Mouse (Mus musculus) kidney, postnatal 0 days (tissue): ENCODE results near the gene Zfp110. TPM values are rescaled to one million over a fixed set of nuclear protein-coding genes. Genes with fewer than 3 reads are reported as not detected.
"Not testable (repeated sequence)": the region's sequence is repeated elsewhere in the genome, so short reads cannot be mapped to it uniquely, and the experiment has no call there.

Experiments used
- ATAC-seq: fragments of 200-750 bp; cut with Nextera tagmentation; replicated peaks from 2 replicates; pipeline ENCODE4 v1.8.0; 2017; ENCODE audit warnings: low read depth, moderate number of reproducible peaks, moderate TSS enrichment, moderate library complexity; ENCODE audit not compliant: low FRiP score
- DNase-seq: peaks from one replicate; pipeline ENCODE4 v3.0.0-alpha.2; 2016; ENCODE audit warnings: low spot score
- H3K27ac ChIP-seq: fragments of 300-500 bp; sonication (generic); 2 replicates; pipeline ENCODE4 v1.5.1; 2014; ENCODE audit warnings: mild to moderate bottlenecking
- H3K27me3 ChIP-seq: fragments of 300-500 bp; sonication (generic); 2 replicates; pipeline ENCODE4 v1.6.1; 2014; ENCODE audit warnings: low read length, mixed read lengths; ENCODE audit not compliant: insufficient read depth
- H3K36me3 ChIP-seq: fragments of 300-500 bp; sonication (generic); 2 replicates; pipeline ENCODE4 v1.6.1; 2014; ENCODE audit warnings: low read length, mixed read lengths; ENCODE audit not compliant: insufficient read depth
- H3K4me1 ChIP-seq: fragments of 300-500 bp; sonication (generic); replicated peaks from 2 replicates; pipeline ENCODE4 v1.6.1; 2014; ENCODE audit warnings: antibody characterized with exemption, low read length, mixed read lengths; ENCODE audit not compliant: insufficient read depth
- H3K4me2 ChIP-seq: fragments of 300-500 bp; sonication (generic); 2 replicates; pipeline ENCODE4 v1.6.1; 2014; ENCODE audit warnings: mild to moderate bottlenecking, low read length, moderate library complexity, mixed read lengths
- H3K4me3 ChIP-seq: fragments of 300-500 bp; sonication (generic); replicated peaks from 2 replicates; pipeline ENCODE4 v1.5.1; 2014; ENCODE audit warnings: low read depth, low read length
- H3K9ac ChIP-seq: fragments of 300-500 bp; sonication (generic); 2 replicates; pipeline ENCODE4 v1.6.1; 2014; ENCODE audit warnings: low read depth, low read length
- H3K9me3 ChIP-seq: fragments of 300-500 bp; sonication (generic); replicated peaks from 2 replicates; pipeline ENCODE4 v1.6.1; 2016; ENCODE audit warnings: low read length, inconsistent platforms, mixed read lengths
- CTCF ChIP-seq: IDR thresholded peaks from 2 replicates; pipeline ENCODE4 v1.5.1; 2016; ENCODE audit warnings: antibody characterized with exemption, low read depth, mild to moderate bottlenecking, moderate library complexity
- WGBS: fragments of 180-500 bp; shearing (Covaris S2); extraction: QIAGEN DNeasy Blood & Tissue Kit; methylation state at CpG from one replicate; pipeline ENCODE4 v1.1.7; 2014; 5-methylcytosine and 5-hydroxymethylcytosine counted together
- polyA plus RNA-seq: library from polyadenylated mRNA; unstranded; fragments of >200 nt; fragmentation: Nextera tagmentation; extraction: Ambion mirVana; gene quantifications from 2 replicates; pipeline ENCODE4 v1.2.1, GENCODE M21; 2015

Gene Zfp110
- polyA plus RNA-seq, 1 experiment from 2014 or later, result 20.7 TPM

DNA sequence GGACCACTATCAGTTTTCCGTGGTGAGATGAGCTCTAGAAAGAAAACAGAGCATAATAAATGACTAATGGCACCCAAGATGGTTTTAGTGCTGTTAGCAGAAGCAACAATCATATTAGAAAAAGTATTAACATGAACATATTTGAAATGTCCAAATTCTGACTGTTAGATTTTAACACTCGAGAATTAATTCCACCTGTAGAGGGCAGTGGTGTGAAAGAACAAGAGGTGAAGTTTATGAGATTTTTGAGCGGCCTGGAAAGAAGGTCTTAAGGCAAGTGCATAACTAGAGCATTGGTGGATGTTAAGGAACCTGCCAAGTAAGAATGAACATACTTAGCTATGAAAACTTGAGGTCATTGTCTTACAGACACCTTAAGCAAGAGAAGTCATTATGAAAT, 39.7 kb downstream of the Zfp110 start:
- no peaks in the 10 kb centered on the region for H3K27me3 ChIP-seq
- H3K4me2 ChIP-seq, result no peak overlapping the region
- peak; percentile 65 for TF ChIP-seq CTCF
- DNase-seq (peak; percentile 64), ATAC-seq (no peak)
- H3K36me3 ChIP-seq, result no peaks in the 10 kb centered on the region
- no peak overlapping the region for H3K9ac ChIP-seq
- H3K4me1 ChIP-seq, result no peaks in the 10 kb centered on the region
- no peaks in the 10 kb centered on the region for H3K9me3 ChIP-seq
- no peak overlapping the region for H3K27ac ChIP-seq
- H3K4me3 ChIP-seq, result no peak overlapping the region
- 15% methylated on average over 3 of the region's 3 CpGs for whole genome bisulfite sequencing

DNA sequence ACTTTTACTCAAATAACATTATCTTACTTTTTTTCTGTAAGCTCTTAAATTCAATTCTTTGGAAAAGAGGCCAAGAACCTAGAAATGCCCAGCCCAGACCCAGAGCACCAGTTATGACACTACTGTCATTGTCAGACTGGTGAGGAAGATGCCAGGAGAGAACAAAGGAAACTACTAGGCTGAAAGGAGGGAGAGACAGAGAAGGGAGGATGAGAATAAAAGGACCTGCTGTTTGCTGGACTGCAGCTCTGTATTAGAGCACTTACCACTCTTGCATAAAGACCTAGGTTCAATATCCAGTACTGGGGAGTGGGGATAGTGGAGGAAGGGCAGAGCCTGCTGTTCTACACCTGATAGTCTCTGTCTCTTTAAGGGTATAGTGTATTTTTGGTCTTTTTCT, 45.5 kb downstream of the Zfp110 start:
- H3K9ac ChIP-seq, result no peak overlapping the region
- ATAC-seq, result no peak
- H3K27ac ChIP-seq, result no peak overlapping the region
- H3K4me3 ChIP-seq, result no peak overlapping the region
- H3K4me2 ChIP-seq, result no peak overlapping the region
- no peak for DNase-seq
- peaks cover 6% of the 10 kb centered on the region for H3K4me1 ChIP-seq
- H3K9me3 ChIP-seq, result no peaks in the 10 kb centered on the region
- 0 out of 2 replicates have a peak, but pooled peaks cover 4% of the 10 kb centered on the region for H3K36me3 ChIP-seq
- TF ChIP-seq CTCF, result no peak
- no peaks in the 10 kb centered on the region for H3K27me3 ChIP-seq

DNA sequence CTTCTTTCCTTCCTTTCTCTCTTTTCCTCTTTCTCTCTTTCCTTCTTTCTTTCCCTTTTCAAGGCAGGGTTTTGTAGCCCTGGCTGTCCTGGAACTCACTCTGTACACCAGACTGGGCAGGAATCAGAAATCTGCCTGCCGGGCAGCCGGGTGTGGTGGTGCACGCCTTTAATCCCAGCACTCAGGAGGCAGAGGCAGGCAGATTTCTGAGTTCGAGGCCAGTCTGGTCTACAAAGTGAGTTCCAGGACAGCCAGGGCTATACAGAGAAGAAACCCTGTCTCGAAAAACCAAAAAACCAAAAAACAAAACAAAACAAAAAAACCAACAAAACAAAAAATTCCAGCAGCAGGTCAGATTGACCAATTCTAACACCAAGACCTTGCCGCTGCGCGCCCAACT, 45.9 kb downstream of the Zfp110 start:
- H3K27ac ChIP-seq, H3K36me3 ChIP-seq, ATAC-seq, H3K4me1 ChIP-seq, DNase-seq, H3K9me3 ChIP-seq, H3K27me3 ChIP-seq: not testable (repeated sequence)
- 42% methylated on average over 8 of the region's 8 CpGs for WGBS
- peak overlapping the region; percentile 80 for H3K4me3 ChIP-seq
- H3K9ac ChIP-seq, result 0 out of 2 replicates have a peak overlapping the region, but pooled peaks have one; percentile 58
- H3K4me2 ChIP-seq, result peak overlapping the region; percentile 73

DNA sequence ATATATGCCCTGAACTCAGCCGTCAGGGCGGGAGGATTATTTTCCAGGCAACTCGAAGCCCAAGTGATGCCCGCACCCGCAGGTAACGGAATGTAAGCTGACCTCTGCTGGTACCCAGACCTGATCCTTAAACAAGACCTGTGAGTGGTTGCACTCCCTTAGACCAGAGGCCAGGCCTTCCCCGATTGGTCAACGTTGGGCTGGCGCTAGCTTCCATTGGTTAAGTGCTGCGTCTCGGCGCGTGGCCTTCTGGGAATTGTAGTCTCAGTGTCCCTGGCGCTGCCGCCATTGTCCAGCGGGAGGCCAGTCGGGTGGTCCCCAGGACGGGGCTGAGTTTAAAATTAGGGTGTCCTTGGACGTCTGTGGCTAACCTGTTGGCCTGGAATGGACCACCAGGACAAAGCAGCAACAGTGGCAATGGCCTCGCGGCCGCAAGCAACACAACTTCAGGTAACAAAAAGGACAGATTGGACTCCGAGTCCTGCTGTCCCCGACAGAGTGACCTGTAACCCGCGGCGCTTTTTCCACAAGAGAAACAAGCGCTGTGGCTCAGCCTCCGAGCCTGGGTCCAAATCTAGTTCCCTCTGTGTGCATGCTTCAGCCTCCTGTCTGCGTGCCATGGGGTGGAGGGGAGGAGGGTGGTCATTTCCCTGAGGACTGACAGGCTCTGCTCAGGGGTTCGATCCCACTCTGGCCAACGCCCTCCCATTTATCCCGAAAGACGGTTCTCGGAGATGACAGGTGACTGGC, 46.5 kb downstream of the Zfp110 start, which contains the start of gene Zfp128:
Zfp128 (plus strand) TSS at position 267 of the 750 bp plus-strand sequence.
- WGBS, result 1% methylated on average over 35 of the region's 35 CpGs
- Histone ChIP-seq H3K36me3 (peaks cover 14% of the 10 kb centered on the region), H3K9ac (peak within 1 kb of the TSS; percentile 58), H3K9me3 (no peaks in the 10 kb centered on the region), H3K4me3 (peak within 1 kb of the TSS; percentile 80), H3K4me1 (peaks cover 6% of the 10 kb centered on the region), H3K4me2 (peak within 1 kb of the TSS; percentile 73), H3K27ac (no peak within 1 kb of the TSS), H3K27me3 (no peaks in the 10 kb centered on the region)
- DNase-seq, result peak; percentile 98
- ATAC-seq, result peak; percentile 100
- 0 out of 2 replicates have a peak, but pooled peaks have one; percentile 20 for TF ChIP-seq CTCF

DNA sequence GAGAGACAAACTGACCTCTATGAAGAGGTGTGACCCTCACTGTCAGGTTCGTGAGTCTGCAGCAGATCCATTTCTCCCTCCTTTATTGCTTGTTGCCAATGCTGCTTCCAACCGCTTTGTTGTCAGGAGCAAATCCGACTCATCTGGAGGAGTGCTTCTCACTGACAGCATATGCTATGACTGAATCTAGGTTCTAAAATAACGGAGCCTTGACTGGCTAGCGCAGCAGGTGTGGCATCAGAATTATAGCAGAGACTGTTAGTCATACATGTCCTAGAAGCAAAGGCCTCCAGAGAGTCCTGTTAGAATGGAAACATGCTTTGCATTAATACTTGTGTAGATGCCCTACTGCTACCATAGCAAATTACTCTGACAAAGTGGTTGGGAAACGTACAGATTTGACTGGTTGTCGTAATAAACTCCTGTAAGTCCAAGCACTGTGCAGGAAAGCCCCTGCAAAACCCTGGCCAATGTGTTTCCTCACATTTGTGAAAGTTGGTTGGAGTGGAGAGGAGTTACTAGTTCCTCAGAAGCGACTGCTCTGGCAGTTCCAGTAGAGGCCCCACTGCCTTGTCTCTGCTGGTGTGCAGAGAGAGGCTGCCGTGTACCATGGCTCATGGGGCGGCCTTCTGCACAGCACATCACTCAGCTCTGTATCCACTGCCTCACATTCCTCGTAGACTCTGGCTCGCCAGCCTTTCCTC, 52.2 kb downstream of the Zfp110 start:
- Histone ChIP-seq H3K36me3 (peaks cover 51% of the 10 kb centered on the region), H3K4me2 (no peak overlapping the region), H3K4me3 (no peak overlapping the region), H3K27ac (no peak overlapping the region), H3K9me3 (no peaks in the 10 kb centered on the region), H3K4me1 (peaks cover 2% of the 10 kb centered on the region), H3K27me3 (no peaks in the 10 kb centered on the region), H3K9ac (no peak overlapping the region)
- 91% methylated on average over 12 of the region's 12 CpGs for whole genome bisulfite sequencing
- DNase-seq (no peak), ATAC-seq (no peak)
- no peak for TF ChIP-seq CTCF

DNA sequence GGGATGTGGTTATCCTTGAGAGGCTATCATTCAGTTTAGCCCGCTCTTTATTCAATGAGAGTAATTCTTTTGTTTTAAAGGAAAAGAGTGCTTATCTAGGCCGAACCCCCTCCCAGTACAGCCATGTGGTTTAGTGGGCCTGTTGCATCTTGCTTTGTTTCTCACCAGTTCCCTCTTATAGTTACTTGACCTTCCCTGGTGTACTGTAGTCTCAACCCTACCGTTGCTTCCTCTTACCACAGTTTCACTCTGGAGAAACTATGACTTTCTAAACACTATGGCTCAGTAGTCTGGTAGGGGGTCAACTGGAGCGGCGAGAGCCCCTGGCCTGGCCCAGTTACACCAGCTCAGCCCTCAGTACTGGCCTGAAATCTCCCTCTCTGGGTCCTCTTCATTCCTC, 53.0 kb downstream of the Zfp110 start:
- 95% methylated on average over 5 of the region's 5 CpGs for WGBS
- Histone ChIP-seq H3K27me3 (no peaks in the 10 kb centered on the region), H3K4me2 (no peak overlapping the region), H3K36me3 (peaks cover 51% of the 10 kb centered on the region), H3K9me3 (no peaks in the 10 kb centered on the region), H3K4me1 (no peaks in the 10 kb centered on the region), H3K27ac (no peak overlapping the region), H3K4me3 (no peak overlapping the region), H3K9ac (no peak overlapping the region)
- no peak for DNase-seq
- no peak for TF ChIP-seq CTCF
- no peak for ATAC-seq
